Mouse (Mus musculus): ENCODE data around the gene Kcnq5. TPM values are rescaled to one million over a fixed set of nuclear protein-coding genes. Genes with fewer than 3 reads are reported as not detected.

Kcnq5 gene
- total RNA-seq (2014; fragmentation: Nextera tagmentation) (not detected in 2 replicates), total RNA-seq (2017) (0.11 and 0.35 TPM in 2 replicates), polyA plus RNA-seq (2012) (not detected in 2 replicates)

GRCm38 (mm10) chr1:21961251-21962082, at the start of gene Kcnq5:
Gene Kcnq5 (minus strand): TSS chr1:21961942.
- H3K4me1 ChIP-seq (ENCODE audit: insufficient read depth, low read depth, low read length), result no peaks in the 10 kb centered on the region
- no peak for DNase-seq (ENCODE audit: low spot score)
- no peaks in the 10 kb centered on the region for H3K36me3 ChIP-seq (replicated peaks)
- peaks cover 15% of the 10 kb centered on the region for H3K9me3 ChIP-seq (replicated peaks)
- no peak within 1 kb of the TSS for H3K4me3 ChIP-seq (ENCODE audit: low read depth, low read length)
- TF ChIP-seq CTCF (IDR thresholded peaks at IDR 0.05; ENCODE audit: low read depth, low read length) (no peak), POLR2AphosphoS5 (IDR thresholded peaks at IDR 0.05; ENCODE audit: insufficient replicate concordance, low read depth, low read length) (no peak), GATA2 (IDR thresholded peaks at IDR 0.05; ENCODE audit: borderline replicate concordance, low read depth, low read length) (no peak), GATA1 (IDR thresholded peaks at IDR 0.05; ENCODE audit: borderline replicate concordance, low read length) (no peak), TAL1 (conservative IDR thresholded peaks at IDR 0.05; ENCODE audit: low read depth, low read length) (no peak)
- ATAC-seq (ENCODE audit: extremely low read depth, insufficient number of reproducible peaks, low FRiP score, poor library complexity, severe bottlenecking), result no peak
- H3K27me3 ChIP-seq (ENCODE audit: insufficient read depth, low read length), result no peaks in the 10 kb centered on the region

DNA sequence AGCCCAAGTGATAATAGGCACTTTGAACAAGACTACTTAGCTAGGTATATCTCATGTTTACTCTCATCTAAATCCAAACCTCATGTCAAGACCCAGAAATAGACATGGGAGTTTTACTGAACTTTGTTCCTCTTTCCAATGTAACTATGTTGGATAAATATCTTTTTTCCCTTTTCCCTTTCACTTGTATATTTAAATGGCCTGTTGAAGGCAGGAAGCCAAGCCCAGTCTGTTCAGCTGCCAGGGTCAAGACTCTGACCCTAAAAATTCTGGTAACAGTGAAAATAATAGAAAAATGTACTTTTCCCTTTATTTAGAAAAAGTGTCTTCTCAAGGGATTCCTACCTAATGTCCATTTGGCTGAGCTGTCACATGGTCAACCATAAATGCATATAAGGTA, 18.0 kb upstream of the Kcnq5 start:
- H3K4me1 ChIP-seq (ENCODE audit: insufficient read depth, low read depth, low read length), result no peaks in the 10 kb centered on the region
- no peaks in the 10 kb centered on the region for H3K36me3 ChIP-seq (replicated peaks)
- TF ChIP-seq GATA1 (IDR thresholded peaks at IDR 0.05; ENCODE audit: borderline replicate concordance, low read length) (no peak), CTCF (IDR thresholded peaks at IDR 0.05; ENCODE audit: low read depth, low read length) (no peak), TAL1 (conservative IDR thresholded peaks at IDR 0.05; ENCODE audit: low read depth, low read length) (no peak), POLR2AphosphoS5 (IDR thresholded peaks at IDR 0.05; ENCODE audit: insufficient replicate concordance, low read depth, low read length) (no peak), GATA2 (IDR thresholded peaks at IDR 0.05; ENCODE audit: borderline replicate concordance, low read depth, low read length) (no peak)
- DNase-seq (ENCODE audit: low spot score) (no peak), ATAC-seq (ENCODE audit: extremely low read depth, insufficient number of reproducible peaks, low FRiP score, poor library complexity, severe bottlenecking) (no peak)
- no peaks in the 10 kb centered on the region for H3K27me3 ChIP-seq (ENCODE audit: insufficient read depth, low read length)
- no peak overlapping the region for H3K4me3 ChIP-seq (ENCODE audit: low read depth, low read length)
- H3K9me3 ChIP-seq (replicated peaks), result no peaks in the 10 kb centered on the region

- DNase-seq (ENCODE audit: low spot score) (no peak), ATAC-seq (ENCODE audit: extremely low read depth, insufficient number of reproducible peaks, low FRiP score, poor library complexity, severe bottlenecking) (no peak)
- Histone ChIP-seq H3K36me3 (replicated peaks) (no peaks in the 10 kb centered on the region), H3K4me1 (ENCODE audit: insufficient read depth, low read depth, low read length) (no peaks in the 10 kb centered on the region), H3K4me3 (ENCODE audit: low read depth, low read length) (no peak overlapping the region), H3K27me3 (ENCODE audit: insufficient read depth, low read length) (no peaks in the 10 kb centered on the region), H3K9me3 (replicated peaks) (no peaks in the 10 kb centered on the region)
- TF ChIP-seq TAL1 (conservative IDR thresholded peaks at IDR 0.05; ENCODE audit: low read depth, low read length), result no peak; the same call in 1 of the 2 replicates
- TF ChIP-seq POLR2AphosphoS5 (IDR thresholded peaks at IDR 0.05; ENCODE audit: insufficient replicate concordance, low read depth, low read length), result no peak
- no peak for TF ChIP-seq CTCF (IDR thresholded peaks at IDR 0.05; ENCODE audit: low read depth, low read length)
- TF ChIP-seq GATA2 (IDR thresholded peaks at IDR 0.05; ENCODE audit: borderline replicate concordance, low read depth, low read length), result no peak
- no peak for TF ChIP-seq GATA1 (IDR thresholded peaks at IDR 0.05; ENCODE audit: borderline replicate concordance, low read length)
These were observed 17.6 kb upstream of the Kcnq5 start for GRCm38 (mm10) chr1:21979292-21979691.

- no peaks in the 10 kb centered on the region for H3K4me1 ChIP-seq (ENCODE audit: insufficient read depth, low read depth, low read length)
- H3K27me3 ChIP-seq (ENCODE audit: insufficient read depth, low read length), result no peaks in the 10 kb centered on the region
- H3K9me3 ChIP-seq (replicated peaks), result no peaks in the 10 kb centered on the region
- no peak for TF ChIP-seq GATA1 (IDR thresholded peaks at IDR 0.05; ENCODE audit: borderline replicate concordance, low read length)
- no peak for TF ChIP-seq GATA2 (IDR thresholded peaks at IDR 0.05; ENCODE audit: borderline replicate concordance, low read depth, low read length)
- TF ChIP-seq POLR2AphosphoS5 (IDR thresholded peaks at IDR 0.05; ENCODE audit: insufficient replicate concordance, low read depth, low read length), result no peak
- no peak for TF ChIP-seq TAL1 (conservative IDR thresholded peaks at IDR 0.05; ENCODE audit: low read depth, low read length)
- TF ChIP-seq CTCF (IDR thresholded peaks at IDR 0.05; ENCODE audit: low read depth, low read length), result no peak
- DNase-seq (ENCODE audit: low spot score) (no peak), ATAC-seq (ENCODE audit: extremely low read depth, insufficient number of reproducible peaks, low FRiP score, poor library complexity, severe bottlenecking) (no peak)
- no peak overlapping the region for H3K4me3 ChIP-seq (ENCODE audit: low read depth, low read length)
- H3K36me3 ChIP-seq (replicated peaks), result no peaks in the 10 kb centered on the region
These were observed 12.3 kb upstream of the Kcnq5 start for GRCm38 (mm10) chr1:21974040-21974439.

DNA sequence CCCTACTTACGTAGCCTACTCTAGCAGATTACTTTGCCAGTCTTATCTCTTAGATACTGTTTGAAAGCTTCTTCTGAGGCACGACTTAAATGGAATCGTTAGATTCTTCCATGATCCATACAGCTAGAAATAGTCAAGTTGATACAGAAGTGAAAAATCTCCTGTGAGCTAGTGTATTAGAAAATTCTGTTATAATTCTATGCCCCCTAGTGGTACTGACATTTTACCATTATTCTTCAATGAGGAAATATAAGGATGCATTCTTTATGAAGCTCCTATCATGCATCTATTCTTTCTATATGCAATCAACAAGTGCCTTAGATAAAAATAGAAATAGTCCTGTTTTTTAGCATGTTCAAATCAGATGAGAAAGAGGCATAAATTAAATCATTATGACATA, 5.4 kb upstream of the Kcnq5 start:
- DNase-seq (ENCODE audit: low spot score) (no peak), ATAC-seq (ENCODE audit: extremely low read depth, insufficient number of reproducible peaks, low FRiP score, poor library complexity, severe bottlenecking) (no peak)

More for the DNA sequence above, 5.4 kb upstream of the Kcnq5 start:
- Histone ChIP-seq H3K4me1 (ENCODE audit: insufficient read depth, low read depth, low read length) (no peaks in the 10 kb centered on the region), H3K4me3 (ENCODE audit: low read depth, low read length) (no peak overlapping the region), H3K36me3 (replicated peaks) (no peaks in the 10 kb centered on the region), H3K9me3 (replicated peaks) (peaks cover under 1% of the 10 kb centered on the region), H3K27me3 (ENCODE audit: insufficient read depth, low read length) (no peaks in the 10 kb centered on the region)
- no peak for TF ChIP-seq TAL1 (conservative IDR thresholded peaks at IDR 0.05; ENCODE audit: low read depth, low read length)
- TF ChIP-seq POLR2AphosphoS5 (IDR thresholded peaks at IDR 0.05; ENCODE audit: insufficient replicate concordance, low read depth, low read length), result no peak
- no peak for TF ChIP-seq GATA2 (IDR thresholded peaks at IDR 0.05; ENCODE audit: borderline replicate concordance, low read depth, low read length)
- no peak for TF ChIP-seq CTCF (IDR thresholded peaks at IDR 0.05; ENCODE audit: low read depth, low read length)
- no peak for TF ChIP-seq GATA1 (IDR thresholded peaks at IDR 0.05; ENCODE audit: borderline replicate concordance, low read length)

Measured in G1E (cell line).